Mouse (Mus musculus): ENCODE results near the gene Srd5a3. TPM values are rescaled to one million over a fixed set of nuclear protein-coding genes. Genes with fewer than 3 reads are reported as not detected.

Gene Srd5a3
- polyA plus RNA-seq, 1 experiment, result 149 TPM

GRCm38 (mm10) chr5:76149436-76149835 is 9.4 kb downstream of the Srd5a3 start:
- Histone ChIP-seq H3K4me1 (ENCODE audit: control insufficient read depth, insufficient read depth, insufficient read length) (no peaks in the 10 kb centered on the region), H3K27me3 (ENCODE audit: control insufficient read depth, insufficient read depth, low read length) (no peaks in the 10 kb centered on the region), H3K27ac (ENCODE audit: insufficient read depth, low read length) (no peak overlapping the region), H3K36me3 (ENCODE audit: control insufficient read depth, insufficient read depth, low read length) (peaks cover 5% of the 10 kb centered on the region; the same call in 1 of the 2 replicates), H3K4me3 (ENCODE audit: extremely low read depth, insufficient read depth, insufficient read length) (no peak overlapping the region)
- no peak for TF ChIP-seq POLR2A (IDR thresholded peaks at IDR 0.05; ENCODE audit: low read depth, low read length)
- no peak for TF ChIP-seq CTCF (IDR thresholded peaks at IDR 0.05; ENCODE audit: extremely low read depth, insufficient read depth, insufficient read length, insufficient replicate concordance)
- 91% methylated on average over 6 of the region's 6 CpGs for WGBS
- no peak for DNase-seq (ENCODE audit: low read depth in 1 of 2, low spot score in 2 of 2)

- DNase-seq (ENCODE audit: low read depth in 1 of 2, low spot score in 2 of 2), result no peak
- no peak overlapping the region for H3K27ac ChIP-seq (ENCODE audit: insufficient read depth, low read length)
- no peak overlapping the region for H3K4me3 ChIP-seq (ENCODE audit: extremely low read depth, insufficient read depth, insufficient read length)
- TF ChIP-seq POLR2A (IDR thresholded peaks at IDR 0.05; ENCODE audit: low read depth, low read length) (no peak), CTCF (IDR thresholded peaks at IDR 0.05; ENCODE audit: extremely low read depth, insufficient read depth, insufficient read length, insufficient replicate concordance) (no peak)
- H3K36me3 ChIP-seq (ENCODE audit: control insufficient read depth, insufficient read depth, low read length), result peaks cover 7% of the 10 kb centered on the region; the same call in 1 of the 2 replicates
- H3K27me3 ChIP-seq (ENCODE audit: control insufficient read depth, insufficient read depth, low read length), result no peaks in the 10 kb centered on the region
- WGBS, result 93% methylated on average over 6 of the region's 6 CpGs
- no peaks in the 10 kb centered on the region for H3K4me1 ChIP-seq (ENCODE audit: control insufficient read depth, insufficient read depth, insufficient read length)
Measured at GRCm38 (mm10) chr5:76152956-76153355, 12.9 kb downstream of the Srd5a3 start.

- H3K36me3 ChIP-seq (ENCODE audit: control insufficient read depth, insufficient read depth, low read length), result peaks cover 7% of the 10 kb centered on the region; the same call in 1 of the 2 replicates
- TF ChIP-seq CTCF (IDR thresholded peaks at IDR 0.05; ENCODE audit: extremely low read depth, insufficient read depth, insufficient read length, insufficient replicate concordance) (no peak), POLR2A (IDR thresholded peaks at IDR 0.05; ENCODE audit: low read depth, low read length) (no peak)
- WGBS, result 94% methylated on average over 11 of the region's 11 CpGs
Measured at GRCm38 (mm10) chr5:76153430-76153829, 13.4 kb downstream of the Srd5a3 start.

GRCm38 (mm10) chr5:76154434-76155165 is 14.5 kb downstream of the Srd5a3 start:
- Histone ChIP-seq H3K4me1 (ENCODE audit: control insufficient read depth, insufficient read depth, insufficient read length) (no peaks in the 10 kb centered on the region), H3K27ac (ENCODE audit: insufficient read depth, low read length) (no peak overlapping the region), H3K36me3 (ENCODE audit: control insufficient read depth, insufficient read depth, low read length) (peaks cover 7% of the 10 kb centered on the region; the same call in 1 of the 2 replicates), H3K4me3 (ENCODE audit: extremely low read depth, insufficient read depth, insufficient read length) (no peak overlapping the region), H3K27me3 (ENCODE audit: control insufficient read depth, insufficient read depth, low read length) (no peaks in the 10 kb centered on the region)
- 94% methylated on average over 21 of the region's 21 CpGs for WGBS
- TF ChIP-seq CTCF (IDR thresholded peaks at IDR 0.05; ENCODE audit: extremely low read depth, insufficient read depth, insufficient read length, insufficient replicate concordance), result no peak
- DNase-seq (ENCODE audit: low read depth in 1 of 2, low spot score in 2 of 2), result no peak

More at GRCm38 (mm10) chr5:76153430-76153829, 13.4 kb downstream of the Srd5a3 start:
- no peak overlapping the region for H3K27ac ChIP-seq (ENCODE audit: insufficient read depth, low read length)
- DNase-seq (ENCODE audit: low read depth in 1 of 2, low spot score in 2 of 2), result no peak
- H3K4me1 ChIP-seq (ENCODE audit: control insufficient read depth, insufficient read depth, insufficient read length), result no peaks in the 10 kb centered on the region
- no peaks in the 10 kb centered on the region for H3K27me3 ChIP-seq (ENCODE audit: control insufficient read depth, insufficient read depth, low read length)
- no peak overlapping the region for H3K4me3 ChIP-seq (ENCODE audit: extremely low read depth, insufficient read depth, insufficient read length)

GRCm38 (mm10) chr5:76159555-76159954 is 19.5 kb downstream of the Srd5a3 start:
- WGBS, result 87% methylated on average over 6 of the region's 6 CpGs
- H3K27ac ChIP-seq (ENCODE audit: insufficient read depth, low read length), result no peak overlapping the region
- 0 out of 2 replicates have a peak, but pooled peaks cover 1% of the 10 kb centered on the region for H3K36me3 ChIP-seq (ENCODE audit: control insufficient read depth, insufficient read depth, low read length)
- DNase-seq (ENCODE audit: low read depth in 1 of 2, low spot score in 2 of 2), result no peak
- H3K27me3 ChIP-seq (ENCODE audit: control insufficient read depth, insufficient read depth, low read length), result no peaks in the 10 kb centered on the region
- TF ChIP-seq CTCF (IDR thresholded peaks at IDR 0.05; ENCODE audit: extremely low read depth, insufficient read depth, insufficient read length, insufficient replicate concordance), result no peak
- TF ChIP-seq POLR2A (IDR thresholded peaks at IDR 0.05; ENCODE audit: low read depth, low read length), result no peak
- no peaks in the 10 kb centered on the region for H3K4me1 ChIP-seq (ENCODE audit: control insufficient read depth, insufficient read depth, insufficient read length)
- no peak overlapping the region for H3K4me3 ChIP-seq (ENCODE audit: extremely low read depth, insufficient read depth, insufficient read length)

- Histone ChIP-seq H3K36me3 (ENCODE audit: control insufficient read depth, insufficient read depth, low read length) (no peaks in the 10 kb centered on the region), H3K4me3 (ENCODE audit: extremely low read depth, insufficient read depth, insufficient read length) (no peak overlapping the region), H3K27me3 (ENCODE audit: control insufficient read depth, insufficient read depth, low read length) (no peaks in the 10 kb centered on the region), H3K4me1 (ENCODE audit: control insufficient read depth, insufficient read depth, insufficient read length) (no peaks in the 10 kb centered on the region), H3K27ac (ENCODE audit: insufficient read depth, low read length) (no peak overlapping the region)
- 83% methylated on average over 3 of the region's 3 CpGs for WGBS
- DNase-seq (ENCODE audit: low read depth in 1 of 2, low spot score in 2 of 2), result no peak
- TF ChIP-seq CTCF (IDR thresholded peaks at IDR 0.05; ENCODE audit: extremely low read depth, insufficient read depth, insufficient read length, insufficient replicate concordance) (no peak), POLR2A (IDR thresholded peaks at IDR 0.05; ENCODE audit: low read depth, low read length) (no peak)
Measured at GRCm38 (mm10) chr5:76160086-76160485, 20.0 kb downstream of the Srd5a3 start.

- 74% methylated on average over 6 of the region's 6 CpGs for WGBS
Measured at GRCm38 (mm10) chr5:76161491-76161890, 21.4 kb downstream of the Srd5a3 start.

More at GRCm38 (mm10) chr5:76161491-76161890, 21.4 kb downstream of the Srd5a3 start:
- DNase-seq (ENCODE audit: low read depth in 1 of 2, low spot score in 2 of 2), result no peak
- no peaks in the 10 kb centered on the region for H3K4me1 ChIP-seq (ENCODE audit: control insufficient read depth, insufficient read depth, insufficient read length)
- H3K27ac ChIP-seq (ENCODE audit: insufficient read depth, low read length), result no peak overlapping the region
- H3K4me3 ChIP-seq (ENCODE audit: extremely low read depth, insufficient read depth, insufficient read length), result no peak overlapping the region
- no peaks in the 10 kb centered on the region for H3K27me3 ChIP-seq (ENCODE audit: control insufficient read depth, insufficient read depth, low read length)
- TF ChIP-seq CTCF (IDR thresholded peaks at IDR 0.05; ENCODE audit: extremely low read depth, insufficient read depth, insufficient read length, insufficient replicate concordance) (no peak), POLR2A (IDR thresholded peaks at IDR 0.05; ENCODE audit: low read depth, low read length) (no peak)
- no peaks in the 10 kb centered on the region for H3K36me3 ChIP-seq (ENCODE audit: control insufficient read depth, insufficient read depth, low read length)
